Mouse (Mus musculus) C2C12 (cell line): ENCODE data around the gene Wdr18.

Experiments
- CTCF ChIP-seq: IDR thresholded peaks from one replicate; pipeline ENCODE4 v1.5.1; 2011; ENCODE audit not compliant: control insufficient read depth, insufficient read depth, insufficient read length
- FOSL1 ChIP-seq: IDR thresholded peaks from one replicate; pipeline ENCODE4 v1.8.0; 2011; ENCODE audit warnings: mild to moderate bottlenecking, low read length; ENCODE audit not compliant: poor library complexity, insufficient read depth, severe bottlenecking
- MAX ChIP-seq: IDR thresholded peaks from one replicate; pipeline ENCODE4 v1.6.1; 2011; ENCODE audit warnings: mild to moderate bottlenecking, control low read depth
- MYOD1 ChIP-seq: IDR thresholded peaks from one replicate; pipeline ENCODE4 v1.6.1; 2011; ENCODE audit warnings: low read depth; ENCODE audit not compliant: control insufficient read depth, insufficient read length
- USF1 ChIP-seq: IDR thresholded peaks from one replicate; pipeline ENCODE4 v1.6.1; 2011; ENCODE audit warnings: low read depth, mild to moderate bottlenecking, control low read depth, moderate library complexity

- TF ChIP-seq CTCF (no peak), MAX (no peak), USF1 (no peak), MYOD1 (no peak), FOSL1 (no peak)
Measured at GRCm38 (mm10) chr10:79966886-79967400, 7.0 kb downstream of the Wdr18 start.
